Mouse (Mus musculus): ENCODE measurements around the gene Lyrm4. TPM values are rescaled to one million over a fixed set of nuclear protein-coding genes. Genes with fewer than 3 reads are reported as not detected.
A peak's percentile ranks its signal among the peaks of the same experiment; 100 is the strongest.

The Lyrm4 gene
- total RNA-seq, 1 experiment: 7.5 TPM

DNA sequence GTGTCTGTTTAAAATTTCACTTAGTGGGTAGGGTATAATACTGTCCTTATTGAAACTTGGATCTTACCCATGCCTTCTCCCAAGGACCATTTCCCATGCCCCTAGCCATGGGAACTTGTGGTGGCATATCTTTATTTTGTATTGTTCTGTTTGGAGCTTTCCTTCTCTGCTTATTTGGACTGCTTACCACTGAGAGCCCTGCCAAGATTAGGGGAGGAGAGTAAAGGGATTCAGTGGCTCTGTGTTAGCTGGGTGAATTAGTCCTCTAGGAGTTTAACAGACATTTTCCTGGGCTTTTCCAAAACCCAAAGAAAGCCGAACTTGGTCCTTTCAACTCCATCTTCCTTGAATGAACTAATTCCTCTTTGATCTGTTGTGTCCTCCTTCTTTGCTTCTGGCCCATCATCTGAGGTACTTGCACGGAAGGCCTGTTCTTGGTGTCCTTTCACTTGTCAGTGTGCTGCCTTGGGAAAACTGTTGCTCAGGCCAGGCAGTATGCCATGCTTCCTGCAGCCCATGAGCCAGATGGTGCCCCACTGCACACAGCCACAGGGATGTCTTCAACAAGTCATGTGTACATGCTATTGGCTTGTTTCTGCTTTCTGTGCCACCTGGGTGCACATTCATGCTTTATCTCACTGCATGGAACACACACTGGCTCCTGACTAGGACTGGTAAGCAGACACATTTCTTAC is 12.2 kb upstream of the Lyrm4 start:
- Histone ChIP-seq H3K9me3 (ENCODE audit: control insufficient read depth, insufficient read depth, low read depth, low read length) (no peaks in the 10 kb centered on the region), H3K9ac (ENCODE audit: insufficient read depth, low read depth, low read length, poor library complexity, severe bottlenecking) (no peak overlapping the region), H3K4me1 (ENCODE audit: control insufficient read depth in 2 of 2, insufficient read depth in 2 of 2, low read length in 2 of 2, poor library complexity in 1 of 2) (no peaks in the 10 kb centered on the region), H3K27ac (ENCODE audit: insufficient read depth, low read depth, low read length, poor library complexity, severe bottlenecking) (no peak overlapping the region), H3K36me3 (ENCODE audit: control insufficient read depth, insufficient read depth, low read length, poor library complexity, severe bottlenecking) (no peaks in the 10 kb centered on the region), H3K4me3 (ENCODE audit: insufficient read depth in 1 of 2, low read depth in 1 of 2, low read length in 2 of 2, poor library complexity in 1 of 2, severe bottlenecking in 1 of 2) (no peak overlapping the region)
- TF ChIP-seq HCFC1 (IDR thresholded peaks at IDR 0.05; ENCODE audit: borderline replicate concordance, insufficient read depth, low read length) (no peak), MAFK (IDR thresholded peaks at IDR 0.05; ENCODE audit: insufficient read depth, low read depth, low read length) (no peak), ZC3H11A (IDR thresholded peaks at IDR 0.05; ENCODE audit: borderline replicate concordance, low read depth, low read length) (no peak)
- DNase-seq (ENCODE audit: low read depth, low spot score): no peak
- in situ Hi-C loops (cut with MboI; ENCODE audit: low sequenced_read_pairs in 2 of 2, unreplicated experiment in 2 of 2): no loop called here

DNA sequence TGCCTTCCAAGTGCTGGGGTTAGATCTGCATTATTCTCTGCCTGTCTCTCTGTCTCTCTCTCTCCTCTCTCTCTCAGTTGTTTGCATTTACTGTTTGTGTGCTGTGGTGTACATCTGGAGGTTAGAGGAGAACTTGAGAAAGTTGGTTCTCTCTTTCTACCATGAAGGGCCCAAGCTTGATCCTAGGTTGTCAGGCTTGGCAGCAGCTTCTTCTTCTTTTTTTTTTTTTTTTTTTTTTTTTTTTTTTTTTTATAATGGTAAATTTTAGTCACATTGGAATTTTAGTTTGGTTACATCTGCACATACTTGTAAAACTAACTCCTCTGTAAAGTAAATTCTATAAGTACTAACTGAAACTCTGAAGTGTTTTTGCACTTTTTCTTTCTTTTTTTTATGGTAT is 3.3 kb upstream of the Lyrm4 start:
- H3K4me1 ChIP-seq (ENCODE audit: control insufficient read depth in 2 of 2, insufficient read depth in 2 of 2, low read length in 2 of 2, poor library complexity in 1 of 2): no peaks in the 10 kb centered on the region; a peak in 2 of 4 replicates
- no peak overlapping the region for H3K27ac ChIP-seq (ENCODE audit: insufficient read depth, low read depth, low read length, poor library complexity, severe bottlenecking)
- DNase-seq (ENCODE audit: low read depth, low spot score): no peak
- no peak overlapping the region for H3K4me3 ChIP-seq (ENCODE audit: insufficient read depth in 1 of 2, low read depth in 1 of 2, low read length in 2 of 2, poor library complexity in 1 of 2, severe bottlenecking in 1 of 2)
- no peaks in the 10 kb centered on the region for H3K36me3 ChIP-seq (ENCODE audit: control insufficient read depth, insufficient read depth, low read length, poor library complexity, severe bottlenecking)
- H3K9ac ChIP-seq (ENCODE audit: insufficient read depth, low read depth, low read length, poor library complexity, severe bottlenecking): no peak overlapping the region
- in situ Hi-C loops (cut with MboI; ENCODE audit: low sequenced_read_pairs in 2 of 2, unreplicated experiment in 2 of 2): no loop called here
- no peaks in the 10 kb centered on the region for H3K9me3 ChIP-seq (ENCODE audit: control insufficient read depth, insufficient read depth, low read depth, low read length)
- TF ChIP-seq ZC3H11A (IDR thresholded peaks at IDR 0.05; ENCODE audit: borderline replicate concordance, low read depth, low read length): no peak
- TF ChIP-seq MAFK (IDR thresholded peaks at IDR 0.05; ENCODE audit: insufficient read depth, low read depth, low read length): no peak
- no peak for TF ChIP-seq HCFC1 (IDR thresholded peaks at IDR 0.05; ENCODE audit: borderline replicate concordance, insufficient read depth, low read length)
- TF ChIP-seq ZNF384 (IDR thresholded peaks at IDR 0.05; ENCODE audit: low read depth, low read length): no peak
- no peak for TF ChIP-seq CHD2 (IDR thresholded peaks at IDR 0.05; ENCODE audit: low read depth, low read length)

DNA sequence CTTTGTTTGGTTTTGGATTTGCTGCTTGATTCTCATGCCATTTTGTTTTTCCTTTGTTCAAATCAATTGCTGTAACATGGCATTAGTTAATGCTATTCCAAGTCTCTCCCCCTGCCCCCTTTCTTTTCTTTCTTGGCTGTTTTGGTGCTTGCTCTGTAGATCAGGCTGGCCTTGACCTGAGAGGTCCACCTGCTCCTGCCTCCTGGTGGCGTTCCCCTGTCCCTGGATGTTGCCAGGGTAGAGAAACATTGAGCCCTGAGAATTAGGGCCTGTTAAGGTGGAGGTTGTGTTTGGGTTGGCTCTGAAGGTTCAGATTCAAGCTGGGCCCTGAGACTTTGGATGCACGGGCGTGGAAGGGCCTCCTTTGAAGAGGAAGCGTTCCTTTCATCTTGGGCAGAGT is 2.4 kb upstream of the Lyrm4 start:
- H3K9me3 ChIP-seq (ENCODE audit: control insufficient read depth, insufficient read depth, low read depth, low read length): no peaks in the 10 kb centered on the region
- in situ Hi-C loops (cut with MboI; ENCODE audit: low sequenced_read_pairs in 2 of 2, unreplicated experiment in 2 of 2): no loop called here
- no peak for DNase-seq (ENCODE audit: low read depth, low spot score)
- no peak overlapping the region for H3K9ac ChIP-seq (ENCODE audit: insufficient read depth, low read depth, low read length, poor library complexity, severe bottlenecking)
- H3K27ac ChIP-seq (ENCODE audit: insufficient read depth, low read depth, low read length, poor library complexity, severe bottlenecking): no peak overlapping the region
- no peaks in the 10 kb centered on the region; a peak in 2 of 4 replicates for H3K4me1 ChIP-seq (ENCODE audit: control insufficient read depth in 2 of 2, insufficient read depth in 2 of 2, low read length in 2 of 2, poor library complexity in 1 of 2)
- no peak for TF ChIP-seq HCFC1 (IDR thresholded peaks at IDR 0.05; ENCODE audit: borderline replicate concordance, insufficient read depth, low read length)
- TF ChIP-seq ZNF384 (IDR thresholded peaks at IDR 0.05; ENCODE audit: low read depth, low read length): no peak
- no peak for TF ChIP-seq ZC3H11A (IDR thresholded peaks at IDR 0.05; ENCODE audit: borderline replicate concordance, low read depth, low read length)
- TF ChIP-seq CHD2 (IDR thresholded peaks at IDR 0.05; ENCODE audit: low read depth, low read length): no peak
- no peak for TF ChIP-seq MAFK (IDR thresholded peaks at IDR 0.05; ENCODE audit: insufficient read depth, low read depth, low read length)
- no peaks in the 10 kb centered on the region for H3K36me3 ChIP-seq (ENCODE audit: control insufficient read depth, insufficient read depth, low read length, poor library complexity, severe bottlenecking)
- H3K4me3 ChIP-seq (ENCODE audit: insufficient read depth in 1 of 2, low read depth in 1 of 2, low read length in 2 of 2, poor library complexity in 1 of 2, severe bottlenecking in 1 of 2): no peak overlapping the region

DNA sequence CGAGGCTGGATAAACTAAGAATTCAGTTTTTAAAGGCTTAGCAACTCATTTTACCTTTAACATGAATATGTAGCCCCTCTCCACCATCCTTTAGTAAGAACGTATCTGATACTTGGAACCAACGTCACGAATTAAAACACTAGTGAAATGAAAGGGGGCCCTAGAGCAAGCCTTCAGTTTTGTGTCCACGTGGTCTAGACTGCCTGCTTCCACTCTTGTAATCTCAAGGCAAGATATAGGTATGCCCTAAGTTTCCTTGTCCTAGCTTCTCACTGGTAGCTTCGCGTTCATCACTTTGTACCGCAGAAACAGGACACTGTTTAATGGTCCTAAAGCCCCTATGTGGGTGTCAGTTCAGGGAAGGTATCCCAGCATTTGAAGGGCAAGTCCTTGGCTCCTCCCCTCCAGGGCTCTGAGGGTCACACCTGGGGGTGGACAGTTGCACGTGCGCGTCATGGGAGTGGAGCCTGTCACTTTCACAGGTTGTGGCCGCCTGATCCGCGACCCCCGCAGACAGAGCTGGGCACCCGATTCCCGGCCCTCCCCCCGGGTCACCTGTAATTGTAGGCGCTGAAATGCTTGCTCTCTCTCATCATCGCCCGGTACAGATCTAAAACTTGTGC is 695 bp downstream of the Lyrm4 start:
- TF ChIP-seq ZNF384 (IDR thresholded peaks at IDR 0.05; ENCODE audit: low read depth, low read length): no peak
- no peak for TF ChIP-seq CHD2 (IDR thresholded peaks at IDR 0.05; ENCODE audit: low read depth, low read length)
- no peak for TF ChIP-seq ZC3H11A (IDR thresholded peaks at IDR 0.05; ENCODE audit: borderline replicate concordance, low read depth, low read length)
- TF ChIP-seq HCFC1 (IDR thresholded peaks at IDR 0.05; ENCODE audit: borderline replicate concordance, insufficient read depth, low read length): no peak
- TF ChIP-seq MAFK (IDR thresholded peaks at IDR 0.05; ENCODE audit: insufficient read depth, low read depth, low read length): no peak
- no peak overlapping the region for H3K27ac ChIP-seq (ENCODE audit: insufficient read depth, low read depth, low read length, poor library complexity, severe bottlenecking)
- no peaks in the 10 kb centered on the region for H3K9me3 ChIP-seq (ENCODE audit: control insufficient read depth, insufficient read depth, low read depth, low read length)
- H3K36me3 ChIP-seq (ENCODE audit: control insufficient read depth, insufficient read depth, low read length, poor library complexity, severe bottlenecking): no peaks in the 10 kb centered on the region
- peak overlapping the region; percentile 80 for H3K9ac ChIP-seq (ENCODE audit: insufficient read depth, low read depth, low read length, poor library complexity, severe bottlenecking)
- no peaks in the 10 kb centered on the region; a peak in 2 of 4 replicates for H3K4me1 ChIP-seq (ENCODE audit: control insufficient read depth in 2 of 2, insufficient read depth in 2 of 2, low read length in 2 of 2, poor library complexity in 1 of 2)
- peak overlapping the region; percentile 72 to 88 for H3K4me3 ChIP-seq (ENCODE audit: insufficient read depth in 1 of 2, low read depth in 1 of 2, low read length in 2 of 2, poor library complexity in 1 of 2, severe bottlenecking in 1 of 2)
- DNase-seq (ENCODE audit: low read depth, low spot score): peak; percentile 30
- in situ Hi-C loops (cut with MboI; ENCODE audit: low sequenced_read_pairs in 2 of 2, unreplicated experiment in 2 of 2): no loop called here
